Mouse (Mus musculus) lung, embryonic 15.5 days (tissue): ENCODE measurements around the gene Myct1. TPM values are rescaled to one million over a fixed set of nuclear protein-coding genes. Genes with fewer than 3 reads are reported as not detected.

Experiments
- ATAC-seq: fragments of 200-750 bp; cut with Nextera tagmentation; 2 replicates; pipeline ENCODE4 v1.8.0; 2017; ENCODE audit warnings: moderate number of reproducible peaks, borderline replicate concordance; ENCODE audit not compliant: low FRiP score, low TSS enrichment; ENCODE audit errors: extremely low read depth
- H3K27ac ChIP-seq: fragments of 300-500 bp; sonication (generic); 2 replicates; pipeline ENCODE4 v1.5.1; 2015; ENCODE audit warnings: moderate library complexity, mild to moderate bottlenecking, inconsistent platforms
- H3K27me3 ChIP-seq: fragments of 300-500 bp; sonication (generic); 2 replicates; pipeline ENCODE4 v1.6.1; 2015; ENCODE audit warnings: inconsistent platforms
- H3K36me3 ChIP-seq: fragments of 300-500 bp; sonication (generic); 2 replicates; pipeline ENCODE4 v1.6.1; 2015; ENCODE audit warnings: inconsistent platforms
- H3K4me1 ChIP-seq: fragments of 300-500 bp; sonication (generic); 2 replicates; pipeline ENCODE4 v1.6.1; 2015; ENCODE audit warnings: inconsistent platforms
- H3K4me2 ChIP-seq: fragments of 300-500 bp; sonication (generic); 2 replicates; pipeline ENCODE4 v1.6.1; 2015; ENCODE audit warnings: inconsistent platforms, mild to moderate bottlenecking, moderate library complexity
- H3K4me3 ChIP-seq: fragments of 300-500 bp; sonication (generic); 2 replicates; pipeline ENCODE4 v1.5.1; 2015; ENCODE audit warnings: mild to moderate bottlenecking, inconsistent platforms
- H3K9ac ChIP-seq: fragments of 300-500 bp; sonication (generic); 2 replicates; pipeline ENCODE4 v1.6.1; 2015; ENCODE audit warnings: inconsistent platforms
- H3K9me3 ChIP-seq: fragments of 300-500 bp; sonication (generic); 2 replicates; pipeline ENCODE4 v1.6.1; 2016; ENCODE audit warnings: inconsistent platforms
- WGBS: fragments of 180-500 bp; shearing (Covaris S2); methylation state at CpG from one replicate; pipeline ENCODE4 v1.1.7; 2015; 5-methylcytosine and 5-hydroxymethylcytosine counted together
- polyA plus RNA-seq: library from polyadenylated mRNA; unstranded; fragments of >200 nt; fragmentation: Nextera tagmentation; extraction: Ambion mirVana; gene quantifications from 2 replicates; pipeline ENCODE4 v1.2.1, GENCODE M21; 2015

Gene Myct1
- polyA plus RNA-seq: 9.3 and 10.4 TPM in 2 replicates

GRCm38 (mm10) chr10:5593464-5593863 is at the start of gene Myct1:
Gene Myct1, plus strand, starts transcription at chr10:5593775.
- H3K4me2 ChIP-seq: peak within 1 kb of the TSS; percentile 4
- WGBS: under 1% methylated on average over 5 of the region's 5 CpGs

DNA sequence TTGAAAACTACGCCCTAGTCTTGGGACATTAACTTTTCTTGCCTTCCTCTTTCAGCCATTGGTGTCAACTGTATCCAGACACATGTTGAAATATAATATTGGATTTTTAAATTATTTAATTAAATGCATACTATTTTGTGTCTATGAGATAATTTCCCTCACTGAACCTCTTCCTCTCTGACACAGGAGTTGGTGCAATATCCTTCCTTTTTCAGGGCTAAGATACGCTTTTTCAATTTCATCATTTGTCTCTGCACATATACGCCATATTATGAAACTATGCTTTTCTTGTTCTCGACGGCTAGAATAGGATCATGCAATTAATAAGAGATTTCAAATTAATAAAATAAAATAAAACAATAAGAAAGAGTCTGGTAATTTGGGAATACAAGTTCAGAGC is 47.1 kb upstream of the Myct1 start:
- no peak overlapping the region for H3K9ac ChIP-seq
- WGBS: 92% methylated on average over 5 of the region's 5 CpGs

More at GRCm38 (mm10) chr10:5593464-5593863, at the start of gene Myct1:
- peak within 1 kb of the TSS; percentile 17 for H3K4me3 ChIP-seq
- H3K9ac ChIP-seq: no peak within 1 kb of the TSS
- H3K9me3 ChIP-seq: no peaks in the 10 kb centered on the region
- ATAC-seq: no peak
- peak within 1 kb of the TSS; percentile 74 for H3K27ac ChIP-seq
- no peaks in the 10 kb centered on the region for H3K4me1 ChIP-seq
- H3K27me3 ChIP-seq: no peaks in the 10 kb centered on the region
- H3K36me3 ChIP-seq: no peaks in the 10 kb centered on the region

DNA sequence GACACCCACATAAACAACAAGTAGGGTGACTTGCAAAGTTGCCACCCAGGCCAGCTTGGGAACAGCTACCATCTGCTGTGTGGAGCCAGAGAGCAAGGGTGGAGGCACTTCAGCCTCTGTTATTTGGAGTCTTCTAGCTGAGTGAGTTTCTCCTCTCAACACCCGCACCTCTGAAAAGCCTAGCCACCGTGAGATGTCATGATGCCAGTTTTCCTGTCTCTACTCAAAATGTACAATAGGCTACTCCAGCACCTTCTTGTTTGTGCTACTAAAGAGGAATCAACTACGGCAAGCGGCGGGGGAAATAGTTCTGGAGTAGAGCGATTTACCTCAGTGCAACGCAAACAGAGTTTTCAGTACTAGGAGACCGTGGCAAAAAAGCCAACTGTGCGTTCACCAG is 45.8 kb upstream of the Myct1 start:
- Histone ChIP-seq H3K4me3 (no peak overlapping the region), H3K4me1 (0 out of 2 replicates have a peak, but pooled peaks cover 3% of the 10 kb centered on the region), H3K36me3 (no peaks in the 10 kb centered on the region), H3K9me3 (no peaks in the 10 kb centered on the region), H3K4me2 (no peak overlapping the region), H3K27me3 (no peaks in the 10 kb centered on the region; the same call in 1 of the 2 replicates), H3K27ac (no peak overlapping the region), H3K9ac (no peak overlapping the region)
- 85% methylated on average over 9 of the region's 9 CpGs for WGBS
- ATAC-seq: no peak

More for the DNA sequence above, 47.1 kb upstream of the Myct1 start:
- Histone ChIP-seq H3K4me2 (no peak overlapping the region), H3K27ac (no peak overlapping the region), H3K4me1 (0 out of 2 replicates have a peak, but pooled peaks cover 3% of the 10 kb centered on the region), H3K4me3 (no peak overlapping the region), H3K36me3 (no peaks in the 10 kb centered on the region), H3K27me3 (no peaks in the 10 kb centered on the region; the same call in 1 of the 2 replicates), H3K9me3 (no peaks in the 10 kb centered on the region)
- no peak for ATAC-seq

GRCm38 (mm10) chr10:5548651-5549050 is 44.9 kb upstream of the Myct1 start:
- 0 out of 2 replicates have a peak, but pooled peaks cover 3% of the 10 kb centered on the region for H3K4me1 ChIP-seq
- H3K4me3 ChIP-seq: no peak overlapping the region
- ATAC-seq: no peak
- no peak overlapping the region for H3K9ac ChIP-seq
- no peaks in the 10 kb centered on the region; the same call in 1 of the 2 replicates for H3K27me3 ChIP-seq
- no peak overlapping the region for H3K4me2 ChIP-seq
- no peaks in the 10 kb centered on the region for H3K36me3 ChIP-seq
- WGBS: 78% methylated on average over 2 of the region's 2 CpGs
- no peak overlapping the region for H3K27ac ChIP-seq
- no peaks in the 10 kb centered on the region for H3K9me3 ChIP-seq

DNA sequence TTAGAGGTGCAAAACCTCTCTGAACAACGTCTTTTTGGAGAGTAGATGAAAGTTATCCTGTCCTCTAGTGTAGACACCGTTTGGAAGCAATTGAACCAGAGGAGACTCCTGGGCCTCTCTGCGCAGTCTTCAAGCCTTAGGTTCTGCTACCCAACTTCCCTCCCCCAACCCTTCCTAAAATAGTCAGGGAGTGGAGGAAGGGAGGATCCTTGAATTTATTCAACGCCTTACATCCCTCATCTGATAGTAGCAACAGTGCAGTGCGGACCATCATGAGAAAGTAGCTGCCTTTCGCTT is 43.8 kb upstream of the Myct1 start:
- ATAC-seq: no peak
- H3K27me3 ChIP-seq: no peaks in the 10 kb centered on the region; the same call in 1 of the 2 replicates
- H3K9ac ChIP-seq: no peak overlapping the region
- 0 out of 2 replicates have a peak, but pooled peaks cover 3% of the 10 kb centered on the region for H3K4me1 ChIP-seq
- WGBS: 12% methylated on average over 6 of the region's 6 CpGs
- H3K36me3 ChIP-seq: no peaks in the 10 kb centered on the region
- no peaks in the 10 kb centered on the region for H3K9me3 ChIP-seq
- H3K4me2 ChIP-seq: peak overlapping the region; percentile 85
- no peak overlapping the region for H3K27ac ChIP-seq
- H3K4me3 ChIP-seq: peak overlapping the region; percentile 41

DNA sequence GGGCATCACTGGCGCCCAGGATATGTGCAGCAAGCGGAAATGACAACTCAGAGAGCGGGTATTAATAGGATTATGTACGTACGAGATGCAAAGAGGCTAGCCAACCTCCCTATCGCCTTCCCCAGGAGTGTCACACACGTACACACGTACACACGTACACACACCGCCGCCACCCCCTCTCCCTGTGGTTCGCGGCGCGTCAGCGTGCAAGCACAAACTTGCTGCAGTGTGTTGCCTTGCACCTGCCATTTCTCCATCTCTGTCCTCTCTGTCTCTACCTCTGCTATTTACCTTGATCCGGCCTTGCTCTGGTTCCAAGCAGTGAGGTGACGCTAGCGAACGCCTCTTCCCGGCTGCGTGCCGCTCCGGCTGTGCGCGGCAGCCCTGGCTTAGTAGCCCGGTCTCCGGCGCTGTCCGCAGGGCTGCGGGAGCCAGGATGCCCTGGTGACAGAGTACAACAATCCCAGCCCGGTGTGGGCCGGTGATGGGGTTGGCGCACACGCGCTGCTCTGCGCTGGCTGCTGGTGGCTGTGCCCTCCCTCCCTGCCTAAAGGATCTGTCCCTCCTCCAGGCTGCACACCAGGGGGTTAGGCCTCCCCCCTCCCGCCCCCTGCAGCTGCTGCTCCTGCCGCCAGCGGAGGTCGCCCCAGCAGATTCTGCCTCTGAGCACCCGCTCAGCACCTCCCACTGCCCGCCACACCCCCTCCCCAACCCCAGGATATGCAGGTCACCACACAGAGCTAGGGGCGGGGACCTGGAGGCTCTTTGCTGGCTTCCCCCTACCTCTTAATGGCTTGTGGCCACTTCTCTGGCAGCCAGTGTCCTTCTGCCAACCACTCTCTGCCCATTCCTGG is 43.2 kb upstream of the Myct1 start:
- H3K4me2 ChIP-seq: peak overlapping the region; percentile 85
- H3K27ac ChIP-seq: no peak overlapping the region
- 0 out of 2 replicates have a peak, but pooled peaks cover 3% of the 10 kb centered on the region for H3K4me1 ChIP-seq
- peak; percentile 83 for ATAC-seq
- H3K4me3 ChIP-seq: peak overlapping the region; percentile 41
- H3K36me3 ChIP-seq: no peaks in the 10 kb centered on the region
- peak overlapping the region; percentile 8; the same call in 1 of the 2 replicates for H3K9ac ChIP-seq
- no peaks in the 10 kb centered on the region for H3K9me3 ChIP-seq
- H3K27me3 ChIP-seq: no peaks in the 10 kb centered on the region; the same call in 1 of the 2 replicates
- WGBS: under 1% methylated on average over 44 of the region's 44 CpGs

- H3K27me3 ChIP-seq: no peaks in the 10 kb centered on the region; the same call in 1 of the 2 replicates
- H3K27ac ChIP-seq: no peak within 1 kb of the TSS
- WGBS: 62% methylated on average over 5 of the region's 5 CpGs
- H3K4me3 ChIP-seq: peak within 1 kb of the TSS; percentile 41
- H3K36me3 ChIP-seq: no peaks in the 10 kb centered on the region
- ATAC-seq: no peak
- peak within 1 kb of the TSS; percentile 85 for H3K4me2 ChIP-seq
- H3K9me3 ChIP-seq: no peaks in the 10 kb centered on the region
- H3K4me1 ChIP-seq: 0 out of 2 replicates have a peak, but pooled peaks cover 3% of the 10 kb centered on the region
- peak within 1 kb of the TSS; percentile 8; the same call in 1 of the 2 replicates for H3K9ac ChIP-seq
These were observed 42.2 kb upstream of the Myct1 start, which contains the start of gene Syne1 for GRCm38 (mm10) chr10:5551382-5551781. Gene Syne1, minus strand, starts transcription at chr10:5551482.

DNA sequence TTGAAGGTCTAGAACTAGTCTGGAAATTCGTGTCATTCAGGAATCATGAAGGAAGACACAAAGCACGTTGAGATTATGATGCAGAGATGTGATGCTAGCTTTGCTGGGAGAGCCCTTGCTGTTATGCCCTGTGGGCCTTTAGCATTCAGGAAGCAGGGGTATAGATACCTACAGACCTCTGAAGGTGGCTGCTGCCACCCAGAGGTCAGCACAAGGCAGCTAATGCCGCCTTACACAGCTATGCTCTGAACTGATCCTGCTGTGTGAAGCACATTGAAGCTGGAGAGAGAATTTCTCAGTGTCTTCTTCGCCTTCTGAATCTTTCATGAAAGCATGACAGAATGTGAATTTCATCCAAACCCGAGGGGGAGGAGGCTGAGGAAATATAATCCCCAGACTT is 38.6 kb upstream of the Myct1 start:
- Histone ChIP-seq H3K27me3 (no peaks in the 10 kb centered on the region; the same call in 1 of the 2 replicates), H3K9ac (no peak overlapping the region), H3K4me2 (no peak overlapping the region), H3K9me3 (no peaks in the 10 kb centered on the region), H3K4me1 (0 out of 2 replicates have a peak, but pooled peaks cover 3% of the 10 kb centered on the region), H3K36me3 (no peaks in the 10 kb centered on the region), H3K27ac (no peak overlapping the region), H3K4me3 (no peak overlapping the region)
- 17% methylated on average over 5 of the region's 5 CpGs for WGBS
- ATAC-seq: no peak

DNA sequence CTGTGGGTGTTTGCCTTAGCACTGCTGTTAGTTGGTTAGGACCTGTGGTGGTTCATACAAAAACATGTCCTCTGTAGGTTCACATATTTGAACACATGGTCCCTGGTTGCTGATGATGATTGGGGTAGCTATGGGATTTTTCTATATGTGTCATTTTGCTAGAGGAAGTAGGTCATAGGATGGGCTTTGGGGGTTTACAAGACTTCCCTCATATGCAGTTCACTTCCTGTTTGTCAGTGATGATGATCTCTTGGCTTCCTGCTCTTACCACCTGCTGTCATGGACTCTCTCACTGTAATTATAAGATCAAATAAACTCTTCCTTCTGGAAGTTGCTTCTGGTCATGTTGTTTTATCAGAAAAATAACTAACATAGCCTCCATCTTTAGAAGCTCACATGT is 34.8 kb upstream of the Myct1 start:
- H3K4me2 ChIP-seq: no peak overlapping the region
- H3K27ac ChIP-seq: no peak overlapping the region
- H3K4me3 ChIP-seq: no peak overlapping the region
- no peak for ATAC-seq
- no peaks in the 10 kb centered on the region for H3K9me3 ChIP-seq
- H3K9ac ChIP-seq: no peak overlapping the region
- H3K36me3 ChIP-seq: no peaks in the 10 kb centered on the region
- H3K4me1 ChIP-seq: no peaks in the 10 kb centered on the region
- H3K27me3 ChIP-seq: no peaks in the 10 kb centered on the region

DNA sequence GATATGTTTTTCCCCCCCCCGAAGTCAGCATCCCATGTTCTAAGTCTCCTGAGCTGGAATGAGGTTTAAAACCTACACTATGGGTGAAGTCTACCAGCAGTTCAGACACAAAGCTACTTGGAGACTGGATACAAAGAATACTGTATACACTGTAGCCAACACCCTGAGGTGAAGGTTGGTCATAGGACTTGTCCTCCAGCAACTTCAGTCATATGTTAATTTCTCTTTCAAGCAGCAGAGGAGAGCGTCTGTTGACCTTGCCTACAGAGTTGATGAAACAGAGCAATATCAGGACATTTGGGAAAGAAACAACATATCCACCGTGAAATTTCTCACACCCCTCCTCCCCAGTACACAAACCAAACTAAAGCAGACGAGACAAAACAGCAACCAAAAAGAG is 33.0 kb upstream of the Myct1 start:
- Histone ChIP-seq H3K27me3 (no peaks in the 10 kb centered on the region), H3K9ac (no peak overlapping the region), H3K4me1 (no peaks in the 10 kb centered on the region), H3K4me3 (no peak overlapping the region), H3K9me3 (no peaks in the 10 kb centered on the region), H3K4me2 (no peak overlapping the region), H3K27ac (no peak overlapping the region), H3K36me3 (no peaks in the 10 kb centered on the region)
- ATAC-seq: no peak
- WGBS: 69% methylated on average over 4 of the region's 4 CpGs

DNA sequence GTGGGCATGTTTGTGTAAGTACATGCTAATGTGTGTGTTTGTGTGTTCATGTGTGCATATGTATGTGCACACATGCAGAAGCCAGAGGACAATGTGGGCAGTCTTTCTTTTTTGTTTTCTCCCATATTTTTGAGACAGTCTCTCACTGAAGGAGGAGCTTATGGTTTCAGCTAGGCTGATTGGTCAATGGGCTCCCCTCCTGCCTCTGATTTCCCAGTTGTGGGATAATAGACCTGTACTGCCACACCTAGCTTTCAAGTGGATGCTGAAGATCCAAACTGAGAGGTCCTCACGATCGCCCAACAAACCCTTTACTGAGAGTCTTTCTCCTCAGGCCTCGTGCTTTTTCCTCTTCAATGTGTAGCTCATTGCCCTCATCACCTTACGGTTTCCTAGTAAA is 31.9 kb upstream of the Myct1 start:
- 73% methylated on average over 4 of the region's 4 CpGs for whole genome bisulfite sequencing
- H3K9ac ChIP-seq: no peak overlapping the region
- ATAC-seq: no peak

GRCm38 (mm10) chr10:5568991-5569390 is 24.6 kb upstream of the Myct1 start:
- WGBS: 79% methylated on average over 4 of the region's 4 CpGs
- Histone ChIP-seq H3K4me2 (no peak overlapping the region), H3K27ac (no peak overlapping the region), H3K27me3 (no peaks in the 10 kb centered on the region), H3K4me1 (no peaks in the 10 kb centered on the region), H3K36me3 (no peaks in the 10 kb centered on the region), H3K9me3 (no peaks in the 10 kb centered on the region), H3K9ac (no peak overlapping the region), H3K4me3 (no peak overlapping the region)
- ATAC-seq: no peak

More for the DNA sequence above, 31.9 kb upstream of the Myct1 start:
- no peaks in the 10 kb centered on the region for H3K9me3 ChIP-seq
- H3K27ac ChIP-seq: no peak overlapping the region
- H3K4me1 ChIP-seq: no peaks in the 10 kb centered on the region
- no peak overlapping the region for H3K4me2 ChIP-seq
- no peaks in the 10 kb centered on the region for H3K27me3 ChIP-seq
- H3K36me3 ChIP-seq: no peaks in the 10 kb centered on the region
- H3K4me3 ChIP-seq: no peak overlapping the region
